Mouse (Mus musculus) forebrain, embryonic 15.5 days (tissue): ENCODE measurements around the gene Sppl3. TPM values are rescaled to one million over a fixed set of nuclear protein-coding genes. Genes with fewer than 3 reads are reported as not detected.

Source experiments
- ATAC-seq: fragments of 200-750 bp; cut with Nextera tagmentation; replicated peaks from 2 replicates; pipeline ENCODE4 v1.8.0; 2017; ENCODE audit warnings: mild to moderate bottlenecking, moderate TSS enrichment, moderate library complexity
- H3K27ac ChIP-seq: fragments of 300-500 bp; sonication (generic); replicated peaks from 2 replicates; pipeline ENCODE4 v1.5.1; 2015; ENCODE audit warnings: mild to moderate bottlenecking, inconsistent platforms
- H3K27me3 ChIP-seq: fragments of 300-500 bp; sonication (generic); 2 replicates; pipeline ENCODE4 v1.6.1; 2015; ENCODE audit warnings: inconsistent platforms
- H3K36me3 ChIP-seq: fragments of 300-500 bp; sonication (generic); 2 replicates; pipeline ENCODE4 v1.6.1; 2015; ENCODE audit warnings: mild to moderate bottlenecking, inconsistent platforms
- H3K4me1 ChIP-seq: fragments of 300-500 bp; sonication (generic); 2 replicates; pipeline ENCODE4 v1.6.1; 2015; ENCODE audit warnings: inconsistent platforms
- H3K4me2 ChIP-seq: fragments of 300-500 bp; sonication (generic); replicated peaks from 2 replicates; pipeline ENCODE4 v1.6.1; 2015; ENCODE audit warnings: mild to moderate bottlenecking, inconsistent platforms
- H3K4me3 ChIP-seq: fragments of 300-500 bp; sonication (generic); 2 replicates; pipeline ENCODE4 v1.5.1; 2015; ENCODE audit warnings: mild to moderate bottlenecking, inconsistent platforms
- H3K9ac ChIP-seq: fragments of 300-500 bp; sonication (generic); replicated peaks from 2 replicates; pipeline ENCODE4 v1.6.1; 2015; ENCODE audit warnings: mild to moderate bottlenecking, inconsistent platforms
- H3K9me3 ChIP-seq: fragments of 300-500 bp; sonication (generic); 2 replicates; pipeline ENCODE4 v1.6.1; 2016; ENCODE audit warnings: inconsistent platforms
- WGBS: fragments of 180-500 bp; shearing (Covaris S2); methylation state at CpG from one replicate; pipeline ENCODE4 v1.1.7; 2015; ENCODE audit warnings: mixed read lengths; 5-methylcytosine and 5-hydroxymethylcytosine counted together
- polyA plus RNA-seq: library from polyadenylated mRNA; unstranded; fragments of >200 nt; fragmentation: Nextera tagmentation; extraction: Ambion mirVana; gene quantifications from 2 replicates; pipeline ENCODE4 v1.2.1, GENCODE M21; 2015

Sppl3 gene
- polyA plus RNA-seq, 1 experiment from 2014 or later, result 19.2 TPM

DNA sequence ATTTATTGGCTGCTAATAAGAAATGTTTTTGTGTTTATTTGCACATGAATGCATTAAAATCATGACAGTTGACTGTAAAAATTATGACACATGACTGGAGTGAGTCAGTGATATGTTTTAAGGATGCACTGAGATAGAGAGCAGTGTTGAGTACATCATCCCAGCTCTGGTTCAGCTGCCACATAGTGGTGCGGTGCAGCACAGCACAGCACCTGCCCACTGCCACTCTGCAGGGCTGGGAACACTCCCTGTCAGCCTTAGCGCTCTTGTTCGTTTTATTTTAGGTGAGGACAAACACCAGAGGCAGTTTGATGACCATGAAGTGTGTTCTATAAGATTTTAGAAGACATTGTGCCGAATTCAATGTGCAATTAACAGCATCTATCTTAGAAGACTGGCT, 15.2 kb downstream of the Sppl3 start:
- no peak for ATAC-seq
- Histone ChIP-seq H3K27ac (no peak overlapping the region), H3K4me1 (peaks cover 14% of the 10 kb centered on the region; the same call in 1 of the 2 replicates), H3K36me3 (no peaks in the 10 kb centered on the region), H3K4me2 (no peak overlapping the region), H3K9ac (no peak overlapping the region), H3K4me3 (no peak overlapping the region), H3K27me3 (no peaks in the 10 kb centered on the region), H3K9me3 (no peaks in the 10 kb centered on the region)
- whole genome bisulfite sequencing, result 83% methylated on average over 4 of the region's 4 CpGs

DNA sequence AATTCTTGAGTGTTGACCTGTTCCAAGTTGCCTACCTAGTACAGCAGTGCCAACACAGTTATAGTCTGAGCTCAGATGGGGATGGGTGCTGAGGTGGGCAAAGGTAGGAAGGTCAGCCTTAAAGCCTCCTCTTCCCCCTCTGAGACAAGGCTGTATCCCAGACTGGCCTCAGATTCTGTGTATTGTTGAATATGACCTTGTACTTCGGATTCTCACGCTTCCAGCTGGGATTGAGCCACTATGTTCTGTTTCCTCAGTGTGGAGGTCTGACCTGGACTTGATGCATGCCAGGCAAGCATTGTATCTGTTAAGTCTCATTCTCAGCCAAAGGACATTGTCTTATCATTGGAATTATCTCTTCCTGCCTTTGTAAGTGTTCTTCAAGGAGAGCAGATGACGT, 16.2 kb downstream of the Sppl3 start:
- H3K4me1 ChIP-seq, result peaks cover 14% of the 10 kb centered on the region; the same call in 1 of the 2 replicates
- H3K36me3 ChIP-seq, result no peaks in the 10 kb centered on the region
- no peaks in the 10 kb centered on the region for H3K9me3 ChIP-seq
- no peak overlapping the region for H3K9ac ChIP-seq
- H3K27me3 ChIP-seq, result no peaks in the 10 kb centered on the region
- 83% methylated on average over 3 of the region's 3 CpGs for WGBS
- no peak overlapping the region for H3K4me3 ChIP-seq
- H3K4me2 ChIP-seq, result no peak overlapping the region
- ATAC-seq, result no peak
- no peak overlapping the region for H3K27ac ChIP-seq

DNA sequence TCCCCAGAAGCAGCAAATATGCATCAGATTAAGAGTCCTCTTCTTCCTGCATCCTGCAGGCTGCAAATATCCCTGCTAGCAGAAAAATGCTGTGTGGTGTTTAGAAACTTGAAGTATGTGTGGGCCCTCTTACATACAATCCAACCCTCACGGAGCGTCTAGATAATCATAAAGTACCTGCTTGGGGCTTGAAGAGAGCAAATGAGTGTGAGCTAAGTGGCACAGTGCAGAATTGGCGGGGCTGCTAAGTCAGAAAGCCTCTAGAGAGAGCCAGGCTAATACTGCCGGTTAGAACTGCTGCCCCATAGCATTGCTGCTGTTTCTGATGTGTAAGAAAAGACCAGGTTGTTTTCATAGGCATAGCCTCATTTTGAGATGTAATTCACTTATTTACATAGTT, 18.0 kb downstream of the Sppl3 start:
- no peak overlapping the region for H3K4me3 ChIP-seq
- H3K9me3 ChIP-seq, result no peaks in the 10 kb centered on the region
- ATAC-seq, result no peak
- H3K9ac ChIP-seq, result no peak overlapping the region
- H3K27me3 ChIP-seq, result no peaks in the 10 kb centered on the region
- H3K4me2 ChIP-seq, result no peak overlapping the region
- no peaks in the 10 kb centered on the region for H3K36me3 ChIP-seq
- no peak overlapping the region for H3K27ac ChIP-seq
- WGBS, result 94% methylated on average over 4 of the region's 4 CpGs
- H3K4me1 ChIP-seq, result peaks cover 14% of the 10 kb centered on the region; the same call in 1 of the 2 replicates

DNA sequence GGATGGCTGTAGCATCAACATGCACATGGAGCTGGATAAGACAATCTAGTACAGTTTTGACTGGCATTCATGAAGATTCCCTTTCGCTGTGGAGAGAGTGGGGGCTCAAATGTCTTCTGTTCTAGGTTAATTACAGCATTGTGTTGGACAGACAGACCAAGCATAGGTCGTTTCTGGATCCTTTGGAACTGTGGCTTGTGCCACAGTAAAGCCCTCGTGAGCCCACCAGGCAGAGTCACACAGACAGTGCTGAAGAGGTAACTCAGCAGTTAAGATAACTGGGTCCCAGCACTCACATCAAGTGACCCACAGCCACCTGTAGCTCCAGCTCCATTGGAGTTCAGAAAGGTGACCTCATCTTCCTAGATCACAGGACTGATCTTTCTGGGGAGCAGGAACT, 18.6 kb downstream of the Sppl3 start:
- no peak overlapping the region for H3K9ac ChIP-seq
- 96% methylated on average over 3 of the region's 3 CpGs for WGBS
- no peaks in the 10 kb centered on the region for H3K9me3 ChIP-seq
- peaks cover 11% of the 10 kb centered on the region; the same call in 1 of the 2 replicates for H3K4me1 ChIP-seq
- H3K4me3 ChIP-seq, result no peak overlapping the region
- H3K27me3 ChIP-seq, result no peaks in the 10 kb centered on the region
- H3K4me2 ChIP-seq, result no peak overlapping the region
- no peaks in the 10 kb centered on the region for H3K36me3 ChIP-seq
- no peak overlapping the region for H3K27ac ChIP-seq
- ATAC-seq, result no peak

GRCm38 (mm10) chr5:115031576-115031975, 20.6 kb downstream of the Sppl3 start:
- ATAC-seq, result no peak
- Histone ChIP-seq H3K27ac (no peak overlapping the region), H3K27me3 (no peaks in the 10 kb centered on the region), H3K4me1 (no peaks in the 10 kb centered on the region), H3K4me3 (no peak overlapping the region), H3K4me2 (no peak overlapping the region), H3K9me3 (no peaks in the 10 kb centered on the region), H3K36me3 (no peaks in the 10 kb centered on the region), H3K9ac (no peak overlapping the region)
- 76% methylated on average over 5 of the region's 5 CpGs for WGBS

DNA sequence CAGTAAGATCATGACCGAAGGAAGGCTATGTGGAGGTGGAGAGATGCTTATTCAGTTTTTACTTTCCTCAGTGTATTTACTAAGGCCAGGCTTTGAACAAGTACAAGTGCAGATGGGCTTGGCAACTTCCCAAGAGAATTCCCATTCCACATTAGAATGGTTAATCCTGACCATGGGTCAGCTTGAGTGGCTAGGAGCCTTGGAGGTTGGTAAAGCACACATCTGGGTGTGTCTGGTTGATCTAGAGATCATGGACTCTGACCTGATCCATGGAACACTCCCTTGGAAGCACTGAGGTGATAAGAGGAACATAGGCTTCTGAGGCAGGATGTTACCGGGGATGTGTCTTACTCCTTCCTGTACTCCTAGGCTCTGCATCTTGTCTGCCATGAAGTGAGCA, 21.7 kb downstream of the Sppl3 start:
- no peak for ATAC-seq
- Histone ChIP-seq H3K27ac (no peak overlapping the region), H3K27me3 (no peaks in the 10 kb centered on the region), H3K4me2 (no peak overlapping the region), H3K36me3 (no peaks in the 10 kb centered on the region), H3K4me3 (no peak overlapping the region), H3K4me1 (no peaks in the 10 kb centered on the region), H3K9ac (no peak overlapping the region), H3K9me3 (no peaks in the 10 kb centered on the region)
- WGBS, result 96% methylated on average over 2 of the region's 2 CpGs

DNA sequence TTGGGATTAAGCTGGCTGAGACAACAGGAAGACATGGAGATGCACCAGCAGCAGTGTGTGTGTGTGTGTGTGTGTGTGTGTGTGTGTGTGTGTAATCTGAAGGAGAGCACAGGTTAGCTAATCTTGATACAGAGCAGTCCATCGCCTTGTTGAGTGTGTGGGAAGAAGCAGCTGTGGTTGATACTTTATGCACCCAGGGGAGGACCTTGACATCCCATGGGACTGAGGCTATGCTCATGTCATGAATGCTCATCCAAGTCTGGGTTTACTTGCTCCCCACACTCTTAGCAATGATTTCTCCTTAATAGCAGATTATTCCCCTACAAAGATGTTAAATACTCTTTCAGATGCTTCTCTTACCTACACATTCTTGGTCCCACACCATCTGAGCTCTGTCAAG, 24.3 kb downstream of the Sppl3 start:
- no peak overlapping the region for H3K4me3 ChIP-seq
- no peaks in the 10 kb centered on the region for H3K9me3 ChIP-seq
- no peaks in the 10 kb centered on the region for H3K27me3 ChIP-seq
- no peak overlapping the region for H3K4me2 ChIP-seq
- no peaks in the 10 kb centered on the region for H3K36me3 ChIP-seq
- no peak for ATAC-seq
- no peak overlapping the region for H3K9ac ChIP-seq
- H3K4me1 ChIP-seq, result no peaks in the 10 kb centered on the region
- no peak overlapping the region for H3K27ac ChIP-seq
- WGBS, result 86% methylated on average over 1 of the region's 1 CpGs

DNA sequence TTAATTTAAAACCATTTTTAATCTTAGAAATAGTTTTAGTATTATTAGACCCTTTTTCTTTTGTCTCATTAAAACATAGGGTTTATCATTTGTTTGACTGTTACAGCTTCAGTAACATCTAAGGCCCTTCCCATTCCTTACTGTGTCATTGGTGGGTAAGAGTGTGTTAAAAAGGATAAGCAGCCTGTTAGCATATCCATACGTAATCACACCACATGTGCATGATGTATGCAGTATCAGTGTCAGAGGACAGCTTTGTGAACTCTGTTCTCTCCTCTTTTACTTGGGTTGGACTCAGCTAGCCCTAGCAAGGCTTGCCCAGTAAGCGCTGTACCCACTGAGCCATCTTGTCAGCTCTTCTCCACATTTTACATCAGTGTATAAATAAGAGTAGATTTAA, 26.2 kb downstream of the Sppl3 start:
- Histone ChIP-seq H3K27me3 (no peaks in the 10 kb centered on the region), H3K4me2 (no peak overlapping the region), H3K9me3 (no peaks in the 10 kb centered on the region), H3K9ac (no peak overlapping the region), H3K4me3 (no peak overlapping the region), H3K27ac (no peak overlapping the region), H3K4me1 (no peaks in the 10 kb centered on the region), H3K36me3 (no peaks in the 10 kb centered on the region)
- no peak for ATAC-seq
- 83% methylated on average over 2 of the region's 2 CpGs for WGBS

DNA sequence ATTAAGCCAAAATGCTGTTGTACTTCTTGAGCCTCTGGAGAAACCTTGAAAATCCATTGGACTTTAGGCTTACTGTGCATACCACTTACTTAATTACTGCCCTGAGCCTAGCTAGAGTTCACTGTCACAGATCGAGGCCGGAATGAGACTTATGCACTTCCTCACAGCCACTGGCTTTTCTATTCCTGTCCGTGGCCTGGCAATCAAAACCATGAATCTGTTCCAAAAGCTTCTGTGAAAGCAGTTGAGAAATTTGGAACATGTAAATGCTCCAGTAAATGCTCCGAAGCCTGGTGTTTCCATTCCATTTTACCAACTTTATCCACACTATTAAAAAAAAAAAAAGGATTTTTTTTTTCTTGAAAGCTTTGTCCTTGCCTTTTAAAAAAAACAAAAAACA, 29.8 kb downstream of the Sppl3 start:
- Histone ChIP-seq H3K36me3 (no peaks in the 10 kb centered on the region), H3K27me3 (no peaks in the 10 kb centered on the region), H3K4me3 (no peak overlapping the region), H3K4me1 (peaks cover 3% of the 10 kb centered on the region; the same call in 1 of the 2 replicates), H3K4me2 (no peak overlapping the region), H3K9me3 (no peaks in the 10 kb centered on the region), H3K9ac (no peak overlapping the region), H3K27ac (no peak overlapping the region)
- 70% methylated on average over 4 of the region's 4 CpGs for WGBS
- no peak for ATAC-seq

DNA sequence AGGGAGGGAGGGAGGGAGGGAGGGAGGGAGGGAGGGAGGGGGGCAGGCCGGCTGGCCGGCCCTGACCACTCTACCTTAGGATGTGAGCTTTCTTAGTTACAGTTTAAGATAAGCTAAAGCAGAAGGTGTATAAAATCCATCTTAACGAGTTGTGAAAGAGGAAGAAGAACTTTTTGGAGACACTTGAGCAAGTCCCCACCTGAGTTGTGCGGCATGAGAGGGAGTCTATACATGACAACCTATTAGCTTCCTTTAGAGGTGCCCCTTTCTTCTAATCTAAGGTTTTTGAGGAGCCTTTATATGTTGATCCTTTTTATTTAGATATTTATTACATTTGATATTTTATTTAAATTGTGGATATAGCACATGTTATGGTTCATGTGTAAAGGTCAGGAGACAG, 32.7 kb downstream of the Sppl3 start:
- Histone ChIP-seq H3K4me1 (peaks cover 3% of the 10 kb centered on the region; the same call in 1 of the 2 replicates), H3K9me3 (no peaks in the 10 kb centered on the region), H3K4me2 (no peak overlapping the region), H3K9ac (no peak overlapping the region), H3K27me3 (no peaks in the 10 kb centered on the region), H3K4me3 (no peak overlapping the region), H3K36me3 (no peaks in the 10 kb centered on the region), H3K27ac (no peak overlapping the region)
- ATAC-seq, result no peak
- 96% methylated on average over 4 of the region's 4 CpGs for WGBS

- H3K4me2 ChIP-seq, result no peak overlapping the region
- ATAC-seq, result no peak
- H3K27me3 ChIP-seq, result no peaks in the 10 kb centered on the region
- H3K4me1 ChIP-seq, result peaks cover 3% of the 10 kb centered on the region; the same call in 1 of the 2 replicates
- no peaks in the 10 kb centered on the region for H3K36me3 ChIP-seq
- H3K27ac ChIP-seq, result no peak overlapping the region
- H3K4me3 ChIP-seq, result no peak overlapping the region
- no peak overlapping the region for H3K9ac ChIP-seq
- 78% methylated on average over 2 of the region's 2 CpGs for WGBS
- H3K9me3 ChIP-seq, result no peaks in the 10 kb centered on the region
Observed at GRCm38 (mm10) chr5:115045146-115045677, 34.3 kb downstream of the Sppl3 start.

DNA sequence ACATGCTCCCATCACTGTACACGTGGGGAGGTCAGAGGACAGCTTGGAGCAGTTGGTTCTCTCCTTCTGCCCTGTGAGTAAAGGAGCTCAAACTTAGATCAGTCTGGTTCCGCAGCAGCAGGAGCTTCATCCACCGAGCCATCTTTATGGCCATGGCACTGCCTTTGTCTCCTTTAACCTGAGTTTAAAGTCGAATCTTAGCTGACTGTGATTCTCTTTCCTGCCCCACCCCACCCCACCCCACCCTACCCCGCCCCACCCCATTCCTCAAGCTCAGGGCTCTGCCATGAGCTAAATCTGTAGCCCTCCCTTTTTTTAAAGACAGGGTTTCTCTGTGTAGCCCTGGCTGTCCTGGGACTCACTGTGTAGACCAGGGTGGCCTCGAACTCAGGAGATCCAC, 38.8 kb downstream of the Sppl3 start:
- Histone ChIP-seq H3K27me3 (no peaks in the 10 kb centered on the region), H3K9me3 (no peaks in the 10 kb centered on the region), H3K9ac (no peak overlapping the region), H3K4me1 (peaks cover 24% of the 10 kb centered on the region), H3K36me3 (no peaks in the 10 kb centered on the region), H3K4me3 (no peak overlapping the region), H3K4me2 (no peak overlapping the region), H3K27ac (no peak overlapping the region)
- no peak for ATAC-seq
- WGBS, result 92% methylated on average over 6 of the region's 6 CpGs

- 87% methylated on average over 6 of the region's 6 CpGs for WGBS
- Histone ChIP-seq H3K4me2 (no peak overlapping the region), H3K4me3 (no peak overlapping the region), H3K9ac (no peak overlapping the region), H3K4me1 (peaks cover 25% of the 10 kb centered on the region), H3K27ac (no peak overlapping the region), H3K36me3 (no peaks in the 10 kb centered on the region), H3K9me3 (no peaks in the 10 kb centered on the region), H3K27me3 (no peaks in the 10 kb centered on the region)
- no peak for ATAC-seq
Observed at GRCm38 (mm10) chr5:115050776-115051175, 39.8 kb downstream of the Sppl3 start.
